Mouse (Mus musculus) ES-E14 (cell line): ENCODE measurements around the gene Naaa.

Source experiments
- MAFK ChIP-seq: IDR thresholded peaks from 2 replicates; pipeline ENCODE4 v1.6.1; 2014; ENCODE audit warnings: mild to moderate bottlenecking, low read depth, low read length, inconsistent platforms; ENCODE audit not compliant: insufficient read depth
- ZC3H11A ChIP-seq: IDR thresholded peaks from 2 replicates; pipeline ENCODE4 v1.6.1; 2012; ENCODE audit warnings: low read depth, mild to moderate bottlenecking, inconsistent platforms, low read length, borderline replicate concordance

GRCm38 (mm10) chr5:92323264-92323663 is 45.3 kb upstream of the Naaa start:
- no peak for TF ChIP-seq MAFK
- TF ChIP-seq ZC3H11A, result no peak
